Mouse (Mus musculus): ENCODE measurements around the gene Araf. TPM values are rescaled to one million over a fixed set of nuclear protein-coding genes. Genes with fewer than 3 reads are reported as not detected.

Gene Araf
- 100 to 1,000 TPM in 2 of 3 experiments, 10 to 100 TPM in 1; 99.1 to 180 (median 137) TPM for polyA plus RNA-seq (2017; shearing (Covaris generic))

- ATAC-seq, result peak; percentile 7
Observed at GRCm38 (mm10) chrX:20797681-20798080, at the start of gene Araf. Araf (plus strand) TSS chrX:20797814.

GRCm38 (mm10) chrX:20748829-20749228, 48.8 kb upstream of the Araf start:
- no peak for ATAC-seq

GRCm38 (mm10) chrX:20761201-20761600, 36.4 kb upstream of the Araf start:
- ATAC-seq, result no peak

GRCm38 (mm10) chrX:20770697-20771381, 26.8 kb upstream of the Araf start:
- ATAC-seq, result peak; percentile 86

GRCm38 (mm10) chrX:20771666-20772065, 25.9 kb upstream of the Araf start:
- ATAC-seq, result peak; percentile 36

GRCm38 (mm10) chrX:20775271-20776016, 22.2 kb upstream of the Araf start:
- ATAC-seq, result peak; percentile 35

- no peak for ATAC-seq
Observed at GRCm38 (mm10) chrX:20777619-20778018, 20.0 kb upstream of the Araf start.

GRCm38 (mm10) chrX:20787309-20787708, 10.3 kb upstream of the Araf start:
- no peak for ATAC-seq

GRCm38 (mm10) chrX:20792417-20792816, 5.2 kb upstream of the Araf start:
- no peak for ATAC-seq

- no peak for ATAC-seq
Observed at GRCm38 (mm10) chrX:20793230-20793629, 4.4 kb upstream of the Araf start.

GRCm38 (mm10) chrX:20794229-20794628, 3.4 kb upstream of the Araf start:
- no peak for ATAC-seq

GRCm38 (mm10) chrX:20798141-20798796, 655 bp downstream of the Araf start:
- ATAC-seq, result peak; percentile 93

- ATAC-seq, result peak; percentile 12
Observed at GRCm38 (mm10) chrX:20798797-20799147, 1.2 kb downstream of the Araf start.

- no peak for ATAC-seq
Observed at GRCm38 (mm10) chrX:20801456-20801855, 3.8 kb downstream of the Araf start.

- peak; percentile 61 for ATAC-seq
Observed at GRCm38 (mm10) chrX:20804301-20804700, 6.7 kb downstream of the Araf start.

GRCm38 (mm10) chrX:20806295-20806694, 8.7 kb downstream of the Araf start:
- no peak for ATAC-seq

GRCm38 (mm10) chrX:20816974-20817373, 19.4 kb downstream of the Araf start:
- peak; percentile 78 for ATAC-seq

GRCm38 (mm10) chrX:20819204-20819628, 21.6 kb downstream of the Araf start:
- peak; percentile 82 for ATAC-seq

GRCm38 (mm10) chrX:20819708-20820426, 22.3 kb downstream of the Araf start:
- ATAC-seq, result peak; percentile 44

- ATAC-seq, result no peak
Observed at GRCm38 (mm10) chrX:20828934-20829333, 31.3 kb downstream of the Araf start.

GRCm38 (mm10) chrX:20847232-20847631, 49.6 kb downstream of the Araf start:
- ATAC-seq, result no peak

- ATAC-seq, result no peak
Observed at GRCm38 (mm10) chrX:20847816-20848215, 50.2 kb downstream of the Araf start.
